Mouse (Mus musculus): ENCODE results near the gene Nlrp4c.
A peak's percentile ranks its signal among the peaks of the same experiment; 100 is the strongest.
"Not testable (repeated sequence)": the region's sequence is repeated elsewhere in the genome, so short reads cannot be mapped to it uniquely, and the experiment has no call there.

Gene Nlrp4c

GRCm38 (mm10) chr7:6044861-6045260 lies at the start of gene Nlrp4c:
Nlrp4c (plus strand) TSS chr7:6045161.
- DNase-seq (ENCODE audit: low read depth, low spot score), result no peak

- DNase-seq (ENCODE audit: low read depth, low spot score), result no peak
Measured at GRCm38 (mm10) chr7:6010910-6011309, 34.1 kb upstream of the Nlrp4c start, which contains the start of gene Vmn1r65. Vmn1r65 (minus strand) TSS chr7:6011010.

GRCm38 (mm10) chr7:6119501-6119900 lies 74.5 kb downstream of the Nlrp4c start:
- DNase-seq (ENCODE audit: low read depth, low spot score), result no peak

- DNase-seq (ENCODE audit: low read depth, low spot score), result not testable (repeated sequence)
Measured at GRCm38 (mm10) chr7:6120104-6120503, 75.1 kb downstream of the Nlrp4c start.

GRCm38 (mm10) chr7:6121128-6121527 lies 76.2 kb downstream of the Nlrp4c start:
- DNase-seq (ENCODE audit: low read depth, low spot score), result not testable (repeated sequence)

GRCm38 (mm10) chr7:6126690-6127448 lies 81.9 kb downstream of the Nlrp4c start:
- peak; percentile 90 for DNase-seq (ENCODE audit: low read depth, low spot score)

GRCm38 (mm10) chr7:6130346-6130745 lies 85.4 kb downstream of the Nlrp4c start:
- DNase-seq (ENCODE audit: low read depth, low spot score), result peak; percentile 22

GRCm38 (mm10) chr7:6132646-6133045 lies 87.7 kb downstream of the Nlrp4c start:
- DNase-seq (ENCODE audit: low read depth, low spot score), result no peak

GRCm38 (mm10) chr7:6136497-6136896 lies 91.5 kb downstream of the Nlrp4c start:
- DNase-seq (ENCODE audit: low read depth, low spot score), result no peak

- no peak for DNase-seq (ENCODE audit: low read depth, low spot score)
Measured at GRCm38 (mm10) chr7:6139295-6139694, 94.3 kb downstream of the Nlrp4c start.

GRCm38 (mm10) chr7:6143991-6144531 lies 99.1 kb downstream of the Nlrp4c start:
- DNase-seq (ENCODE audit: low read depth, low spot score), result no peak

GRCm38 (mm10) chr7:6145423-6146188 lies 100.6 kb downstream of the Nlrp4c start:
- no peak for DNase-seq (ENCODE audit: low read depth, low spot score)

- DNase-seq (ENCODE audit: low read depth, low spot score), result no peak
Measured at GRCm38 (mm10) chr7:6146194-6146981, 101.4 kb downstream of the Nlrp4c start.

GRCm38 (mm10) chr7:6146982-6147325 lies 102.0 kb downstream of the Nlrp4c start:
- DNase-seq (ENCODE audit: low read depth, low spot score), result no peak

- no peak for DNase-seq (ENCODE audit: low read depth, low spot score)
Measured at GRCm38 (mm10) chr7:6147688-6148087, 102.7 kb downstream of the Nlrp4c start.

- DNase-seq (ENCODE audit: low read depth, low spot score), result no peak
Measured at GRCm38 (mm10) chr7:6151266-6151665, 106.3 kb downstream of the Nlrp4c start.

- DNase-seq (ENCODE audit: low read depth, low spot score), result no peak
Measured at GRCm38 (mm10) chr7:6152036-6152435, 107.1 kb downstream of the Nlrp4c start.

GRCm38 (mm10) chr7:6153131-6153530 lies 108.2 kb downstream of the Nlrp4c start:
- no peak for DNase-seq (ENCODE audit: low read depth, low spot score)

GRCm38 (mm10) chr7:6154164-6154563 lies 109.2 kb downstream of the Nlrp4c start:
- DNase-seq (ENCODE audit: low read depth, low spot score), result no peak
